Comparison of ENCODE assay signal across 8 mouse cellular contexts in the genomic region with DNA sequence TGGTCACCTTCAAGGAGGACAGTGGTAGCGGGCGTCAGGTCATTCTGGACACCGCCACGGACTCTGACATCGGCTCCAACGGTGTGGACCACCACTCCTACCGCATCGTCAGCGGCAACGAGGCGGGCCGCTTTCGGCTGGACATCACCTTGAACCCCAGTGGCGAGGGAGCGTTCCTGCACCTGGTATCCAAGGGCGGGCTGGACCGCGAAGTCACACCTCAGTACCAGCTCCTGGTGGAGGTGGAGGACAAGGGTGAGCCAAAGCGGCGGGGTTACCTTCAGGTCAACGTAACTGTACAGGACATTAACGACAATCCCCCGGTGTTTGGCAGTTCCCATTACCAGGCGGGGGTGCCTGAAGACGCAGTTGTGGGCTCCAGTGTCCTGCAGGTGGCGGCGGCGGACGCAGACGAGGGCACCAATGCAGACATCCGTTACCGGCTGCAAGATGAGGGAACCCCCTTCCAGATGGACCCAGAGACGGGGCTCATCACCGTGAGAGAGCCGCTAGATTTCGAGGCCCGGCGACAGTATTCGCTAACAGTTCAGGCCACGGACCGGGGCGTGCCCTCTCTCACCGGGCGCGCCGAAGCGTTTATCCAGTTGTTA. TPM values are rescaled to one million over a fixed set of nuclear protein-coding genes. Genes with fewer than 3 reads are reported as not detected.
DNase-seq lines count a peak whose midpoint lies in the region; ATAC-seq and TF ChIP-seq lines count a peak whose summit lies in the region.

No protein-coding gene starts in this region.

- TF ChIP-seq CTCF in ES-Bruce4 (IDR thresholded peaks at IDR 0.05; ENCODE audit: low read depth, low read length): peak; percentile 1

- H3K4me1 ChIP-seq in ES-Bruce4 (ENCODE audit: control insufficient read depth, insufficient read depth, low read length): no peaks in the 10 kb centered on the region
- H3K4me1 ChIP-seq in forebrain, embryonic 12.5 days: peaks cover 44% of the 10 kb centered on the region
- peaks cover 25% of the 10 kb centered on the region for H3K4me1 ChIP-seq in lung, embryonic 16.5 days (replicated peaks; ENCODE audit: control insufficient read depth, insufficient read depth, low read length)

- TF ChIP-seq EP300 in ES-Bruce4 (IDR thresholded peaks at IDR 0.05; ENCODE audit: insufficient read depth, low read depth, low read length): no peak

- H3K36me3 ChIP-seq in ES-Bruce4 (ENCODE audit: control insufficient read depth, insufficient read depth, low read length, poor library complexity, severe bottlenecking): no peaks in the 10 kb centered on the region
- H3K36me3 ChIP-seq in forebrain, embryonic 12.5 days (replicated peaks): peaks cover 38% of the 10 kb centered on the region
- H3K36me3 ChIP-seq in lung, embryonic 16.5 days (ENCODE audit: control insufficient read depth, insufficient read depth, low read length): peaks cover 26% of the 10 kb centered on the region

- H3K4me2 ChIP-seq in forebrain, embryonic 12.5 days: peak overlapping the region; percentile 98
- peak overlapping the region; percentile 98 for H3K4me2 ChIP-seq in lung, embryonic 16.5 days (ENCODE audit: low read depth, low read length)

- peak overlapping the region; percentile 44 for H3K4me3 ChIP-seq in ES-Bruce4 (ENCODE audit: low read depth, low read length)
- peak overlapping the region; percentile 79 for H3K4me3 ChIP-seq in forebrain, embryonic 12.5 days (replicated peaks)
- peak overlapping the region; percentile 77 for H3K4me3 ChIP-seq in lung, embryonic 16.5 days (ENCODE audit: low read length)

- H3K9me3 ChIP-seq in ES-Bruce4 (replicated peaks; ENCODE audit: control insufficient read depth, insufficient read depth, low read length, poor library complexity, severe bottlenecking): no peaks in the 10 kb centered on the region
- no peaks in the 10 kb centered on the region; the same call in 1 of the 2 replicates for H3K9me3 ChIP-seq in forebrain, embryonic 12.5 days
- no peaks in the 10 kb centered on the region for H3K9me3 ChIP-seq in lung, embryonic 16.5 days (ENCODE audit: control insufficient read depth, low read length)

- H3K9ac ChIP-seq in ES-Bruce4 (ENCODE audit: low read depth, poor library complexity, severe bottlenecking): no peak overlapping the region
- peak overlapping the region; percentile 89 for H3K9ac ChIP-seq in forebrain, embryonic 12.5 days
- H3K9ac ChIP-seq in lung, embryonic 16.5 days (ENCODE audit: low read length): peak overlapping the region; percentile 71

- intact Hi-C loops in heart, postnatal 14 days (cut with DNase I): loop anchor here (2.0 to 5.0 kb wide), 4 partner anchors 50 to 1230 kb away; no protein-coding TSS in a partner anchor

- H3K27me3 ChIP-seq in ES-Bruce4 (ENCODE audit: control insufficient read depth, insufficient read depth, low read length, poor library complexity, severe bottlenecking): peaks cover 5% of the 10 kb centered on the region; the same call in 1 of the 2 replicates
- H3K27me3 ChIP-seq in forebrain, embryonic 12.5 days: no peaks in the 10 kb centered on the region
- H3K27me3 ChIP-seq in lung, embryonic 16.5 days (ENCODE audit: control insufficient read depth, insufficient read depth, low read depth, low read length): peaks cover 6% of the 10 kb centered on the region

- no peak for TF ChIP-seq POLR2A in ES-Bruce4 (IDR thresholded peaks at IDR 0.05; ENCODE audit: insufficient read depth, low read length)

- no peak overlapping the region for H3K27ac ChIP-seq in ES-Bruce4 (ENCODE audit: insufficient read depth, low read length)
- 0 out of 2 replicates have a peak overlapping the region, but pooled peaks have one; percentile 92 for H3K27ac ChIP-seq in forebrain, embryonic 12.5 days
- no peak overlapping the region for H3K27ac ChIP-seq in lung, embryonic 16.5 days (ENCODE audit: low read length)

- WGBS in forebrain, embryonic 12.5 days: under 1% methylated on average over 47 of the region's 47 CpGs
- under 1% methylated on average over 47 of the region's 47 CpGs for WGBS in lung, embryonic 16.5 days

- peak; percentile 48 to 58 for DNase-seq in adrenal gland, adult 18-20 months (ENCODE audit: low spot score in 2 of 2)
- DNase-seq in heart, postnatal 14 days: peak; percentile 64 to 66
- peak; percentile 75 to 82 for DNase-seq in kidney, postnatal 4 days
- DNase-seq in retina, postnatal 1 day: peak; percentile 70
- no peak for DNase-seq in MN1 (ENCODE audit: low spot score)

- ATAC-seq in forebrain, embryonic 12.5 days (ENCODE audit: low FRiP score): no peak
- no peak for ATAC-seq in lung, embryonic 16.5 days (ENCODE audit: low read depth)

RNA-seq across cellular contexts. Expression of a gene that starts 0.7 kb away (rescaled TPM):
- polyA plus RNA-seq in ES-Bruce4 (2011; ENCODE audit: insufficient read depth, insufficient read length, low read depth, missing spikeins): 0.13 and 0.15 TPM in 2 replicates
- 10 to 100 TPM in 1 of 2 experiments, 1 to 10 TPM in 1; 3.0 to 12.2 TPM for total RNA-seq in adrenal gland, adult 18-20 months (2021)
- polyA plus RNA-seq in forebrain, embryonic 12.5 days (2016; fragmentation: Nextera tagmentation; extraction: Ambion mirVana): 14.2 and 15.6 TPM in 2 replicates
- 10 to 100 TPM; 12.4 to 14.2 TPM for total RNA-seq in heart, postnatal 14 days (2021)
- polyA plus RNA-seq in lung, embryonic 16.5 days (2015; fragmentation: Nextera tagmentation; extraction: Ambion mirVana): 4.6 and 4.7 TPM in 2 replicates
